Mouse (Mus musculus) lung, embryonic 16.5 days (tissue): ENCODE data around the gene Mxi1. TPM values are rescaled to one million over a fixed set of nuclear protein-coding genes. Genes with fewer than 3 reads are reported as not detected.

Source experiments
- ATAC-seq: fragments of 200-750 bp; cut with Nextera tagmentation; 2 replicates; pipeline ENCODE4 v1.8.0; 2017; ENCODE audit warnings: low read depth, mild to moderate bottlenecking, moderate library complexity
- H3K27ac ChIP-seq: fragments of 300-500 bp; sonication (generic); 2 replicates; pipeline ENCODE4 v1.5.1; 2014; ENCODE audit warnings: mild to moderate bottlenecking, control low read depth, low read length
- H3K27me3 ChIP-seq: fragments of 300-500 bp; sonication (generic); 2 replicates; pipeline ENCODE4 v1.6.1; 2014; ENCODE audit warnings: low read depth, low read length, mixed read lengths; ENCODE audit not compliant: control insufficient read depth, insufficient read depth
- H3K36me3 ChIP-seq: fragments of 300-500 bp; sonication (generic); 2 replicates; pipeline ENCODE4 v1.6.1; 2014; ENCODE audit warnings: low read length; ENCODE audit not compliant: control insufficient read depth, insufficient read depth
- H3K4me1 ChIP-seq: fragments of 300-500 bp; sonication (generic); replicated peaks from 2 replicates; pipeline ENCODE4 v1.6.1; 2014; ENCODE audit warnings: low read length, mixed read lengths; ENCODE audit not compliant: control insufficient read depth, insufficient read depth
- H3K4me2 ChIP-seq: fragments of 300-500 bp; sonication (generic); 2 replicates; pipeline ENCODE4 v1.6.1; 2014; ENCODE audit warnings: low read depth, low read length, control low read depth
- H3K4me3 ChIP-seq: fragments of 300-500 bp; sonication (generic); 2 replicates; pipeline ENCODE4 v1.5.1; 2014; ENCODE audit warnings: mild to moderate bottlenecking, low read length, control low read depth
- H3K9ac ChIP-seq: fragments of 300-500 bp; sonication (generic); 2 replicates; pipeline ENCODE4 v1.6.1; 2014; ENCODE audit warnings: low read length, control low read depth
- H3K9me3 ChIP-seq: fragments of 300-500 bp; sonication (generic); 2 replicates; pipeline ENCODE4 v1.6.1; 2016; ENCODE audit warnings: low read length; ENCODE audit not compliant: control insufficient read depth
- WGBS: fragments of 180-500 bp; shearing (Covaris S2); extraction: QIAGEN DNeasy Blood & Tissue Kit; methylation state at CpG from one replicate; pipeline ENCODE4 v1.1.7; 2014; 5-methylcytosine and 5-hydroxymethylcytosine counted together
- polyA plus RNA-seq: library from polyadenylated mRNA; unstranded; fragments of >200 nt; fragmentation: Nextera tagmentation; extraction: Ambion mirVana; gene quantifications from 2 replicates; pipeline ENCODE4 v1.2.1, GENCODE M21; 2015

The Mxi1 gene
- polyA plus RNA-seq, 1 experiment from 2014 or later, result 22.6 TPM

DNA sequence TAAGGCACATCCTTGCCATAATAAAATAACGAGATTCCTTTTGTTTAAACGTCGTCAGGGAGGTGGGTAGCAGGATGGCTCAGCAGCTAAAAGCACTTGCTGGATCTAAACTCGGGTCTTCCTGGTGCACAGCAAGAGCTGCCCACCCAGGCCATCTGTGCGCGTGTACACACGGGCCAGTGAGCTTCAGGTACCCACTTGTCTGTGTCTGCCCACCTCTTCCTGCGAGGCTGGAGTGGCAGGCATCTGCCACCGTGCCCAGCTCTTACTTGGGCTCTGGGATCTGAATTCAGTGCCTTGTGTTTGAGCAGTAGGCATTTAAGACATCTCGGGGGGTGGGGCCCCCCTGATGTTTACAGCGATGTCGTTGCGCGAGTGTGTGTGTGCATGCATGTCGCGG is 44.7 kb downstream of the Mxi1 start:
- ATAC-seq, result no peak
- H3K27ac ChIP-seq, result no peak overlapping the region
- no peak overlapping the region for H3K4me2 ChIP-seq
- WGBS, result 83% methylated on average over 16 of the region's 16 CpGs
- no peak overlapping the region for H3K9ac ChIP-seq
- no peak overlapping the region for H3K4me3 ChIP-seq
- H3K9me3 ChIP-seq, result no peaks in the 10 kb centered on the region
- H3K4me1 ChIP-seq, result peaks cover 8% of the 10 kb centered on the region; the same call in 1 of the 2 replicates
- H3K36me3 ChIP-seq, result peaks cover 4% of the 10 kb centered on the region; the same call in 1 of the 2 replicates
- H3K27me3 ChIP-seq, result no peaks in the 10 kb centered on the region

DNA sequence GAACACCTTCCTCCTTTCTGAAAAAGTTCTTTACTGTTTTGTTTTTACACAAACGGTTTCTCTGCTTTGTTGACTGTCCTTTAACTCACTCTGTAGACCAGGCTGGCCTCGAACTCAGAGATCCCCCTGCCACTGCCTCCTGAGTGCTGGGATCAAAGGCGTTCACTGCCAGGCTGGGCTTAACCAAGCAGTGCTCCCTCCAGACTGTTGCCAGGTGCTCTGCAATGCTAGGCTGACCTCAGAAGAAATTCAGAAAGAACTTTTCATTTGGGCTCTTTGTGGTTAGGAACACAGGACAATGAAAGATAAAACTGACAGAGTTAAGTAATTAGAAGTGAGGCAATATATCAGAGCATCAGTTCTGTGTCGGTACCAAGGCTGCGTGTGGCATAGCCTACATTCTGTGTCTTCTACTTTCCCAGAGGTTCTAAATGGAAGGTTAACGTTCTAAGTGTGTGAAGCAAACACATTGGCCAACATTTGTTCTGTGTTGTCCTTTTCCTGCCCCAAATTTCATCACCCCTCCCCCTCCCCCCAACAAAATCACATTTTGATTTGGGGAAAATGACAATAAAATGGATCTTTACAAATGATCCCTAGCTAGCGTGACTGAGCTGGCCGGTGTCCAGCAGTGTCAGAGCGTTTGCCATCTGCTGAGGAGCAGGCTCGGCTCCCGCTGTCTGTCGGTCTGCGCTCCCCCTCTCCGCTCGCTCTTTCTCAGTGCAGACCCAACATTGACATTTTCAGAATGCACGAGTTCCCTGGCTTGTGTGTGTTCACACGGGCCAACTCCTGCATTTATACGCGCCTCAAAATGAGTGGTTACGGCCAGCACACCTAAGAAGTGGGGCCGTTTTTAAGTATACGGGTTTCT is 49.1 kb downstream of the Mxi1 start:
- Histone ChIP-seq H3K27ac (peak overlapping the region; percentile 47), H3K27me3 (no peaks in the 10 kb centered on the region), H3K4me2 (peak overlapping the region; percentile 49), H3K9ac (peak overlapping the region; percentile 39), H3K4me3 (peak overlapping the region; percentile 28), H3K36me3 (no peaks in the 10 kb centered on the region), H3K9me3 (no peaks in the 10 kb centered on the region), H3K4me1 (peaks cover 15% of the 10 kb centered on the region; the same call in 1 of the 2 replicates)
- 51% methylated on average over 22 of the region's 22 CpGs for WGBS
- 0 out of 2 replicates have a peak, but pooled peaks have one; percentile 31 for ATAC-seq

DNA sequence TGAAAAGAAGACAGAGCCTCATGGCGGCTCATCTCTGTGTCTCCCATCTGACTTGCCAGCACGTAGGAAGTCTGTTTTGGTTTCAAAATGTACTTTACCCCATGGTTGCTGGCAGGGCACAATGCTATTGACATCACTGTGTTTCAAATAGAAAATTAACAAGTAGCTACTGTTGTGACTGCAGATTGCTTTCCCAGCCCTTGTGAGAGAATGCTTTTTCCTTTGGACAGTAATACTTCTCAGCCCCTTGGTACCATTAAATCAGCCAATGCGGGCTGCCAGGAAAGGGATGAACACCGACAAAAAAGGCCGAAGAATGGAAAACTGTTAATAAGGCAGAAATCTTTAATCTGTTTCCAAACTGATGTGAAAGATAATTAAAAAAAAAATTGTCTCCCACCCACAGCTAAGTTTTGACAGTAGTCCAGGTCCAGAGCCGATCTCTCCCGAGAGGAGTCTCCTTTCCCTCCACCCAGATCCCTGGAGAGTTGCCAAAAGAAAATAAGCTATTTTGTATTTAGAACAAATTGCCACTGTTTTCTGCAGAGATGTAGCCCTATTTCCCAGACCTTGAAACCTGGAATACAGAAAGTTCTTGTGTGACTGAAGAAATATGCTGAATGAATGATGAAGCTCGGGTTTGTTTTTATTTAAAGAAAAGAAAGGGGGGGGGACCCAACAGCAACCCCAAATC is 50.1 kb downstream of the Mxi1 start:
- Histone ChIP-seq H3K27ac (no peak overlapping the region), H3K27me3 (no peaks in the 10 kb centered on the region), H3K4me2 (peak overlapping the region; percentile 49), H3K9me3 (no peaks in the 10 kb centered on the region), H3K4me3 (no peak overlapping the region), H3K4me1 (peaks cover 22% of the 10 kb centered on the region), H3K9ac (peak overlapping the region; percentile 14; the same call in 1 of the 2 replicates), H3K36me3 (no peaks in the 10 kb centered on the region)
- WGBS, result 40% methylated on average over 8 of the region's 8 CpGs
- no peak for ATAC-seq

DNA sequence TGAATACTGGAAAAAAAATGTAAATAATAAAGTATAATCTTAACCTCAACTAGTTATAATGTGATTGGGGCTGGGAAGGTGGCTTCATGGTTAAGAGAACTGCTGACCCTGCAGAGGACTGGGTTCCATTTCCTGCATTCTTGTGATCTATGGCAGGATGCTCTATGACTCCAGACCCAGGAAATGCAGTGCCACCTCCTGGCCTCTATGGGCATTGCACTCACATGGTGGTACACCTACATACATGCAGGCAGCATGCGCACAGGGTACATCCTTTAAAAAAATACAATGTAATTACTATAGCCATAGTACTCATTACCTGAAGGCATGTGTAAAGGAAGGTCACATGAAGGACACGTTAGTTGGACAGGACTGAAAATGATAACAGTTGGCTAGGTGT is 52.6 kb downstream of the Mxi1 start:
- Histone ChIP-seq H3K4me2 (no peak overlapping the region), H3K9ac (no peak overlapping the region), H3K9me3 (no peaks in the 10 kb centered on the region), H3K27me3 (no peaks in the 10 kb centered on the region), H3K4me3 (no peak overlapping the region), H3K36me3 (no peaks in the 10 kb centered on the region), H3K4me1 (peaks cover 31% of the 10 kb centered on the region), H3K27ac (no peak overlapping the region)
- ATAC-seq, result no peak
- 44% methylated on average over 2 of the region's 2 CpGs for WGBS

DNA sequence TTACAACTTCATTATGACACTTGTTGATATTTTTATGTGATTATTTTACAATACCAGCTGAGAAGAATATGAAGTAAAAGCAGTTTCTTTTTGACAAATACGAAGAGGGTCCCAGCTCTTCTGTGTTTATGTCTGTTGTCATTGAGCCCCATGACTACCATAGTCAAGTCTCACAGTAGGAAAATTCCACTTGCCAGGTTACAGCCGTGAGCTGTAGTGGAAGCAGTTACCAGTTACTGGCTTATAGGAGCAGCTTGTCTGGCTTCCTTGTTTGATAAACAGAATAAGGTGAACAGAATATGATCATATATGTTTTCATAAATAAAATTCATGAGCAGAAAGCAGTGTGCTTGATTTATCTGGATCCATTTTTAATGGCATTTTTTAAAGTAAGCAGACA is 54.2 kb downstream of the Mxi1 start:
- Histone ChIP-seq H3K4me1 (peaks cover 30% of the 10 kb centered on the region), H3K9ac (no peak overlapping the region), H3K4me3 (no peak overlapping the region), H3K9me3 (no peaks in the 10 kb centered on the region), H3K36me3 (no peaks in the 10 kb centered on the region), H3K4me2 (peak overlapping the region; percentile 8; the same call in 1 of the 2 replicates), H3K27me3 (no peaks in the 10 kb centered on the region), H3K27ac (peak overlapping the region; percentile 77)
- ATAC-seq, result peak; percentile 26; the same call in 1 of the 2 replicates
- 34% methylated on average over 2 of the region's 2 CpGs for WGBS

DNA sequence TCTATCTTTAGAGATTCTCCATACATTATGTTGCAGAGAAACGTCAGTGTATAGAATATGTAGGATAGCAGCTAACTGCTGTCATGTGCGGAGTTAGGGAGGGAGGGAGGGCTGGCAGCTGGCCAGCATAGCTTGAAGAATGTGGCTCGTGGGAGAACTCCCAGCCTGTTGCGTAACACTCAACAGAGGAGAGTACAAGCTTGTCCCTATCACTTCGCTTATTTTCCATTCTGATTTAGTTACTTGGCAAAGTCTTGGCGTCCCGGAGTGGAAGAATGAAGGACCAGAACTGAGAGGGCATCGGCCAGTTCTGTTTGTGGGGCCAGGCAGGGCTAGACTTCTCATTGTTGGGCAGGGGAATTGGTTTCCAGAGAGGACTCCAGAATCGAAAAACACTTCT is 54.6 kb downstream of the Mxi1 start:
- Histone ChIP-seq H3K4me3 (peak overlapping the region; percentile 27), H3K27me3 (no peaks in the 10 kb centered on the region), H3K9ac (no peak overlapping the region), H3K4me2 (peak overlapping the region; percentile 49), H3K36me3 (no peaks in the 10 kb centered on the region), H3K4me1 (peaks cover 28% of the 10 kb centered on the region), H3K9me3 (no peaks in the 10 kb centered on the region), H3K27ac (peak overlapping the region; percentile 88)
- ATAC-seq, result peak; percentile 94
- 3% methylated on average over 9 of the region's 9 CpGs for WGBS

DNA sequence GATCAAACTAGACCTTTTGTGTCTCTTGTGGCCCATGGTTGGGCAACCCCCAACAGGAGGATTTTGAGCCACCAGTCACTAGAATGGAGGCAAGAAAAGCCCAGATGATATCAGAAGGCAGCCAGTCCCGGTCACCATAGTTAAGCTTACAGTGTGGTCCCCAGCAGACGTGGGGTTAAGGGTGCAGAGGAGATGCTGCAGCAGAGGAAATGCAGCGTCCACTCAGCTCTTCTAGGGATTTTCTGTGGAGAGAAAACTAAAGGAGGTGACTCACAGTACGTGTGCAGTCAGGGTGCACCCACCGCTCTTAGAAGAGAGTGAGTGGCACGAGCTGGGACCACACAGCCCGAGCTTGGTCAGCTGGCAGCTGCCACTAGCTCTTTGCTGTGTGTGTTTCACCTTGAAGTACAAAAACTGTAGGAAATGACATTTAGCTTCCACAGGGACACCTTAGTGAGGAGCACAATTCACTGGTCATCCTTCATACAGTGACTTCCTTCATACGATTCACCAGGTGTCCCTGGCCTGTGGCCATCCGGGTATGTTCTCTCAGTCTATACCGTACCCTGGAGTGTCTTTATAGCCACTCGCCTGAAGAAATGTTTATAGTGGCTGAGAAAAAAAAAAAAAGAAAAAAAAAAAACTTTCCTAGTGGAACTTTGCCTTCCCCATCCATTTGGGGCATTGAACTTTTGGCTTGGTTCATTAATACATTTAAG is 55.9 kb downstream of the Mxi1 start:
- Histone ChIP-seq H3K27me3 (no peaks in the 10 kb centered on the region), H3K4me1 (peaks cover 27% of the 10 kb centered on the region), H3K36me3 (no peaks in the 10 kb centered on the region), H3K4me3 (no peak overlapping the region), H3K4me2 (no peak overlapping the region), H3K27ac (no peak overlapping the region), H3K9me3 (no peaks in the 10 kb centered on the region), H3K9ac (peak overlapping the region; percentile 18; the same call in 1 of the 2 replicates)
- WGBS, result 63% methylated on average over 11 of the region's 11 CpGs
- ATAC-seq, result no peak

DNA sequence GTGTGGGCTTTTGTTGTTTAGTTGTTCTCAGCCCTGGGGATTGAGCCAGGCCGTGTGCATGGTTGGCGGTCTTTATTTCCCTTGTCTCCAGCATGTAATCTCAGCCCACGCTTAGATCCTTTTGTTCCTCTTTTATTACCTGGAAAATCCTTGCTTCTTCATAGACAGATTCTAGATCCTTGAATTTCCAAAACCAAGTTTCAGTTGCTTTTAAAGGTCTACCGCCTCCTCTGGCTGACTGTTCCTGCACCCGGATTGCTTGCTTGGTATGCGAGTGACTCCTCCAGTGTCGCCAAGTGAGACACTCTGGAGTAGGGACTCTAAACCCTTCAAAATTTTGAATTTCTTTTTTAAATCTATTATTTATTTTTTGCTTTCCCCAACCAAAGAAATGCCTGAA is 56.6 kb downstream of the Mxi1 start:
- no peak for ATAC-seq
- H3K4me3 ChIP-seq, result no peak overlapping the region
- WGBS, result 84% methylated on average over 7 of the region's 7 CpGs
- H3K4me2 ChIP-seq, result no peak overlapping the region
- no peaks in the 10 kb centered on the region for H3K27me3 ChIP-seq
- H3K4me1 ChIP-seq, result peaks cover 27% of the 10 kb centered on the region
- H3K36me3 ChIP-seq, result no peaks in the 10 kb centered on the region
- H3K9me3 ChIP-seq, result no peaks in the 10 kb centered on the region
- H3K9ac ChIP-seq, result no peak overlapping the region
- no peak overlapping the region for H3K27ac ChIP-seq
